In genomic region chr11:106273311-106273684, GRCm38 (mm10) we compare ENCODE assay signal across 9 mouse cellular contexts. TPM values are rescaled to one million over a fixed set of nuclear protein-coding genes. Genes with fewer than 3 reads are reported as not detected.
DNase-seq lines count a peak whose midpoint lies in the region; ATAC-seq and TF ChIP-seq lines count a peak whose summit lies in the region.
"Had no signal": no experiment of that assay in that cellular context is flagged by ENCODE, and none has a peak within 500 bp of the region (broad histone marks: within the 10 kb centered on the region; RNA-seq: fewer than 3 reads in every experiment).

No protein-coding gene starts in this region.

- no peak for TF ChIP-seq POLR2A in lung, adult 2 months (IDR thresholded peaks at IDR 0.05; ENCODE audit: borderline replicate concordance, extremely low read depth, low read depth, low read length)
- TF ChIP-seq POLR2A in embryonic fibroblast, embryonic 13.5 days (IDR thresholded peaks at IDR 0.05; ENCODE audit: low read depth, low read length): no peak

- TF ChIP-seq CTCF in lung, adult 2 months (IDR thresholded peaks at IDR 0.05; ENCODE audit: insufficient read depth, low read length): no peak
- TF ChIP-seq CTCF in embryonic fibroblast, embryonic 13.5 days (IDR thresholded peaks at IDR 0.05; ENCODE audit: borderline replicate concordance, insufficient read depth, low read length): no peak

- peak; percentile 31; the same call in 1 of the 2 replicates for ATAC-seq in limb, embryonic 11.5 days (ENCODE audit: insufficient number of reproducible peaks, low FRiP score, low TSS enrichment, low read depth)
- peak; percentile 19; the same call in 1 of the 2 replicates for ATAC-seq in neural tube, embryonic 14.5 days (ENCODE audit: low read depth)
- no peak for ATAC-seq in megakaryocyte-erythroid progenitor cell, adult 5-6 weeks (replicated peaks; ENCODE audit: low FRiP score, low TSS enrichment, poor library complexity, severe bottlenecking)

- H3K27me3 ChIP-seq in limb, embryonic 11.5 days (ENCODE audit: control insufficient read depth, insufficient read depth, low read length): no peaks in the 10 kb centered on the region
- H3K27me3 ChIP-seq in neural tube, embryonic 14.5 days (ENCODE audit: control insufficient read depth, insufficient read depth, low read length): no peaks in the 10 kb centered on the region

- H3K9me3 ChIP-seq in limb, embryonic 11.5 days (ENCODE audit: control insufficient read depth, low read length): no peaks in the 10 kb centered on the region
- H3K9me3 ChIP-seq in neural tube, embryonic 14.5 days (ENCODE audit: control insufficient read depth, low read length): no peaks in the 10 kb centered on the region

- peak overlapping the region; percentile 82 for H3K4me3 ChIP-seq in lung, adult 2 months (replicated peaks; ENCODE audit: extremely low read depth, low read depth, low read length)
- H3K4me3 ChIP-seq in embryonic fibroblast, embryonic 13.5 days (ENCODE audit: insufficient read depth, low read length): peak overlapping the region; percentile 27
- peak overlapping the region; percentile 99 for H3K4me3 ChIP-seq in limb, embryonic 11.5 days (ENCODE audit: low read depth, low read length)
- peak overlapping the region; percentile 89 for H3K4me3 ChIP-seq in neural tube, embryonic 14.5 days (ENCODE audit: low read depth, low read length)

- no peak overlapping the region for H3K27ac ChIP-seq in embryonic fibroblast, embryonic 13.5 days (ENCODE audit: insufficient read depth, low read length)
- H3K27ac ChIP-seq in limb, embryonic 11.5 days (replicated peaks; ENCODE audit: low read depth, low read length): peak overlapping the region; percentile 56; the same call in 1 of the 2 replicates
- peak overlapping the region; percentile 56 for H3K27ac ChIP-seq in neural tube, embryonic 14.5 days (ENCODE audit: low read depth, low read length)

- no peaks in the 10 kb centered on the region for H3K36me3 ChIP-seq in limb, embryonic 11.5 days (ENCODE audit: control insufficient read depth, insufficient read depth, low read length)
- no peaks in the 10 kb centered on the region for H3K36me3 ChIP-seq in neural tube, embryonic 14.5 days (ENCODE audit: control insufficient read depth, insufficient read depth, low read length)

- H3K4me1 ChIP-seq in lung, adult 2 months (ENCODE audit: control insufficient read depth, insufficient read depth, low read length): peaks cover 31% of the 10 kb centered on the region
- H3K4me1 ChIP-seq in embryonic fibroblast, embryonic 13.5 days (ENCODE audit: control insufficient read depth, insufficient read depth, low read length): peaks cover 5% of the 10 kb centered on the region; the same call in 1 of the 2 replicates
- H3K4me1 ChIP-seq in limb, embryonic 11.5 days (ENCODE audit: control insufficient read depth, insufficient read depth, low read length): peaks cover 27% of the 10 kb centered on the region
- H3K4me1 ChIP-seq in neural tube, embryonic 14.5 days (ENCODE audit: control insufficient read depth, insufficient read depth, low read length): peaks cover 19% of the 10 kb centered on the region

- H3K9ac ChIP-seq in limb, embryonic 11.5 days (ENCODE audit: low read length): peak overlapping the region; percentile 56
- H3K9ac ChIP-seq in neural tube, embryonic 14.5 days (replicated peaks; ENCODE audit: low read depth, low read length): peak overlapping the region; percentile 49

- peak overlapping the region; percentile 62 for H3K4me2 ChIP-seq in limb, embryonic 11.5 days (ENCODE audit: low read depth, severe bottlenecking)
- peak overlapping the region; percentile 79 for H3K4me2 ChIP-seq in neural tube, embryonic 14.5 days (ENCODE audit: low read depth, low read length)

- DNase-seq in lung, adult 2 months: no peak
- no peak for DNase-seq in lung, postnatal 4 days
- DNase-seq in limb, embryonic 11.5 days (ENCODE audit: low spot score): no peak
- no peak for DNase-seq in right cerebral cortex, postnatal 4 days
- DNase-seq in layer of hippocampus, adult 18-20 months (ENCODE audit: low spot score in 2 of 2): no peak

- WGBS in lung, adult 2 months: 7% methylated on average over 16 of the region's 16 CpGs
- 20% methylated on average over 16 of the region's 16 CpGs for WGBS in limb, embryonic 11.5 days
- WGBS in neural tube, embryonic 14.5 days: 20% methylated on average over 16 of the region's 16 CpGs

RNA-seq across cellular contexts. Expression of gene Smarcd2, which starts 0.5 kb away (rescaled TPM):
- polyA plus RNA-seq in lung, adult 2 months (2012; rRNA removed): 107 and 125 TPM in 2 replicates
- 50.4 and 64.3 TPM in 2 replicates for polyA plus RNA-seq in embryonic fibroblast, embryonic 13.5 days (2011; ENCODE audit: insufficient read length, low read depth, missing spikeins)
- 82.6 and 84.8 TPM in 2 replicates for polyA plus RNA-seq in limb, embryonic 11.5 days (2014; fragmentation: Nextera tagmentation; extraction: Ambion mirVana)
- 10.3 and 21.4 TPM in 2 replicates for polyA plus RNA-seq in neural tube, embryonic 14.5 days (2014; fragmentation: Nextera tagmentation; extraction: Ambion mirVana)
- total RNA-seq in layer of hippocampus, adult 18-20 months (2021): 10 to 100 TPM; 23.9 to 26.3 TPM
- total RNA-seq in megakaryocyte-erythroid progenitor cell, adult 5-6 weeks (2014; fragmentation: Nextera tagmentation): 93.8 and 120 TPM in 2 replicates
- total RNA-seq in megakaryocyte-erythroid progenitor cell, adult 5-6 weeks (2017): 201 and 272 TPM in 2 replicates

RNA-seq across cellular contexts. Expression of gene Tcam1, which starts 3.2 kb away (rescaled TPM):
- polyA plus RNA-seq in lung, adult 2 months (2012; rRNA removed): 0.05 and 0.06 TPM in 2 replicates
- 0.16 and 0.18 TPM in 2 replicates for polyA plus RNA-seq in embryonic fibroblast, embryonic 13.5 days (2011; ENCODE audit: insufficient read length, low read depth, missing spikeins)
- polyA plus RNA-seq in limb, embryonic 11.5 days (2014; fragmentation: Nextera tagmentation; extraction: Ambion mirVana): 0.09 and 0.29 TPM in 2 replicates
- polyA plus RNA-seq in neural tube, embryonic 14.5 days (2014; fragmentation: Nextera tagmentation; extraction: Ambion mirVana): 0.27 TPM in 1 of 2 replicates, not detected in the other
- under 1 TPM; 0.13 to 0.15 TPM for total RNA-seq in layer of hippocampus, adult 18-20 months (2021)
- 1.4 and 3.5 TPM in 2 replicates for total RNA-seq in megakaryocyte-erythroid progenitor cell, adult 5-6 weeks (2014; fragmentation: Nextera tagmentation)
- 2.1 and 3.7 TPM in 2 replicates for total RNA-seq in megakaryocyte-erythroid progenitor cell, adult 5-6 weeks (2017)

RNA-seq across cellular contexts. Expression of gene Psmc5, which starts 17.3 kb away (rescaled TPM):
- polyA plus RNA-seq in lung, adult 2 months (2012; rRNA removed): 28.4 and 50.0 TPM in 2 replicates
- 141 and 156 TPM in 2 replicates for polyA plus RNA-seq in embryonic fibroblast, embryonic 13.5 days (2011; ENCODE audit: insufficient read length, low read depth, missing spikeins)
- polyA plus RNA-seq in limb, embryonic 11.5 days (2014; fragmentation: Nextera tagmentation; extraction: Ambion mirVana): 380 and 388 TPM in 2 replicates
- 300 and 322 TPM in 2 replicates for polyA plus RNA-seq in neural tube, embryonic 14.5 days (2014; fragmentation: Nextera tagmentation; extraction: Ambion mirVana)
- 100 to 1,000 TPM; 189 to 196 TPM for total RNA-seq in layer of hippocampus, adult 18-20 months (2021)
- total RNA-seq in megakaryocyte-erythroid progenitor cell, adult 5-6 weeks (2014; fragmentation: Nextera tagmentation): 126 and 145 TPM in 2 replicates
- 111 and 128 TPM in 2 replicates for total RNA-seq in megakaryocyte-erythroid progenitor cell, adult 5-6 weeks (2017)

RNA-seq across cellular contexts. Expression of gene Ftsj3, which starts 17.4 kb away (rescaled TPM):
- 7.0 and 10.0 TPM in 2 replicates for polyA plus RNA-seq in lung, adult 2 months (2012; rRNA removed)
- 49.5 and 60.5 TPM in 2 replicates for polyA plus RNA-seq in embryonic fibroblast, embryonic 13.5 days (2011; ENCODE audit: insufficient read length, low read depth, missing spikeins)
- polyA plus RNA-seq in limb, embryonic 11.5 days (2014; fragmentation: Nextera tagmentation; extraction: Ambion mirVana): 72.6 and 74.9 TPM in 2 replicates
- 29.6 and 36.3 TPM in 2 replicates for polyA plus RNA-seq in neural tube, embryonic 14.5 days (2014; fragmentation: Nextera tagmentation; extraction: Ambion mirVana)
- 10 to 100 TPM; 26.2 to 31.1 TPM for total RNA-seq in layer of hippocampus, adult 18-20 months (2021)
- 115 and 123 TPM in 2 replicates for total RNA-seq in megakaryocyte-erythroid progenitor cell, adult 5-6 weeks (2014; fragmentation: Nextera tagmentation)
- total RNA-seq in megakaryocyte-erythroid progenitor cell, adult 5-6 weeks (2017): 235 and 274 TPM in 2 replicates

RNA-seq across cellular contexts. Expression of gene Gh, which starts 28.4 kb away (rescaled TPM):
- polyA plus RNA-seq in lung, adult 2 months (2012; rRNA removed): 0.19 and 0.28 TPM in 2 replicates
- polyA plus RNA-seq in embryonic fibroblast, embryonic 13.5 days (2011; ENCODE audit: insufficient read length, low read depth, missing spikeins): not detected in 2 replicates
- polyA plus RNA-seq in limb, embryonic 11.5 days (2014; fragmentation: Nextera tagmentation; extraction: Ambion mirVana): not detected in 2 replicates
- not detected in 2 replicates for polyA plus RNA-seq in neural tube, embryonic 14.5 days (2014; fragmentation: Nextera tagmentation; extraction: Ambion mirVana)
- not detected for total RNA-seq in layer of hippocampus, adult 18-20 months (2021)
- total RNA-seq in megakaryocyte-erythroid progenitor cell, adult 5-6 weeks (2014; fragmentation: Nextera tagmentation): not detected in 2 replicates
- total RNA-seq in megakaryocyte-erythroid progenitor cell, adult 5-6 weeks (2017): not detected in 2 replicates
- total RNA-seq: adrenal gland, postnatal 10 days had no signal

Comparison
In these comparisons a context has a peak if more than half of its experiments do, and no peak if none do; other contexts are left out.
1. H3K4me3 ChIP-seq: peak in every context shown above with its lines; median percentile 99 in limb, embryonic 11.5 days; 89 in neural tube, embryonic 14.5 days; 82 in lung, adult 2 months; 27 in embryonic fibroblast, embryonic 13.5 days.